Mouse (Mus musculus) spleen, adult 2 months (tissue): ENCODE data around the gene Angptl4. TPM values are rescaled to one million over a fixed set of nuclear protein-coding genes. Genes with fewer than 3 reads are reported as not detected.

ENCODE experiments used
- DNase-seq, 2 experiments: peaks; one replicate each; pipeline versions ENCODE4 v3.0.0 to v3.0.0-alpha.2; 2012 to 2021; ENCODE audit warnings: low spot score in 2 of 2, low read depth in 1 of 2
- H3K27ac ChIP-seq: fragments of 200-500 bp; 2 replicates; pipeline ENCODE4 v1.5.1; 2012; ENCODE audit warnings: low read length, inconsistent platforms; ENCODE audit not compliant: insufficient read depth
- H3K27me3 ChIP-seq: fragments of 200-500 bp; 2 replicates; pipeline ENCODE4 v1.6.1; 2012; ENCODE audit warnings: mild to moderate bottlenecking, moderate library complexity, low read length, inconsistent platforms; ENCODE audit not compliant: control insufficient read depth, insufficient read depth
- H3K36me3 ChIP-seq: fragments of 200-500 bp; 2 replicates; pipeline ENCODE4 v1.6.1; 2012; ENCODE audit warnings: mild to moderate bottlenecking, low read length, inconsistent platforms; ENCODE audit not compliant: control insufficient read depth, insufficient read depth
- H3K4me1 ChIP-seq: fragments of 200-500 bp; 2 replicates; pipeline ENCODE4 v1.6.1; 2011; ENCODE audit warnings: inconsistent platforms; ENCODE audit not compliant: control insufficient read depth, insufficient read depth, insufficient read length
- H3K4me3 ChIP-seq: fragments of 200-500 bp; 2 replicates; pipeline ENCODE4 v1.5.1; 2011; ENCODE audit warnings: mild to moderate bottlenecking, inconsistent platforms; ENCODE audit not compliant: insufficient read depth, insufficient read length; ENCODE audit errors: extremely low read depth
- CTCF ChIP-seq: fragments of 200-500 bp; IDR thresholded peaks from 2 replicates; pipeline ENCODE4 v1.5.1; 2011; ENCODE audit warnings: mild to moderate bottlenecking, inconsistent platforms; ENCODE audit not compliant: insufficient read depth, insufficient read length, insufficient replicate concordance; ENCODE audit errors: extremely low read depth
- POLR2A ChIP-seq: fragments of 200-500 bp; IDR thresholded peaks from 2 replicates; pipeline ENCODE4 v1.6.1; 2011; ENCODE audit warnings: low read depth, low read length, inconsistent platforms
- WGBS: fragments of 180-500 bp; shearing (Covaris S2); methylation state at CpG from one replicate; pipeline ENCODE4 v1.1.7; 2018; 5-methylcytosine and 5-hydroxymethylcytosine counted together
- polyA plus RNA-seq: library from polyadenylated mRNA; depleted of rRNA; stranded (reverse); fragments of >200 nt; gene quantifications from 2 replicates; pipeline ENCODE4 v1.2.3, GENCODE M21; 2012; rRNA removed

Gene Angptl4
- polyA plus RNA-seq, 1 experiment: 15.6 TPM

DNA sequence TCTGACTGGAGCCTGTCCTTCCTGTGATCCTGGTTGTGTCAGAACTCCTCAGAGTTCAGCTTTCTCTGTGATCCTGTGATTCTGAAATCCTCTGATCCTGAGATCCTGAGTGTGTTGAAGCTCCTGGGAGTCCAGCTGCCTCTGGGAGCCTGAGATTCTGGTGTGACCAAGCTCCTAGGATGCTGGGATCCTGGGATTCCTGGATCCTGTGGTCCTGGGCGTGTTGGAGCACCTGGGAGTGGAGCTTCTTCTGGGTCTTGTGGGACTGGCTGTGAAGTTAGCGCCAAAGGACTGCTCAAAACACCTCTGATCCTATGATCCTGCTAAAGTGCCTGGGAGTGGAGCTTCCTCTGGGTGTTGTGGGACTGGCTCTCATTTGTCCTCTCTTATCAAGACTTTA is 53.2 kb downstream of the Angptl4 start:
- Histone ChIP-seq H3K4me3 (no peak overlapping the region), H3K27ac (no peak overlapping the region), H3K4me1 (no peaks in the 10 kb centered on the region), H3K27me3 (no peaks in the 10 kb centered on the region), H3K36me3 (no peaks in the 10 kb centered on the region)
- no peak for DNase-seq
- WGBS: 86% methylated on average over 2 of the region's 2 CpGs
- no peak for TF ChIP-seq CTCF
- no peak for TF ChIP-seq POLR2A

Other genes with a start within 250 kb of the Angptl4 start
- 24.4 and 28.6 TPM in 2 replicates for gene Myo1f, start 226.1 kb downstream of the Angptl4 start, polyA plus RNA-seq
- gene Zfp414, start 152.7 kb downstream of the Angptl4 start, polyA plus RNA-seq: 69.8 and 83.5 TPM in 2 replicates
- gene Pram1, start 143.8 kb downstream of the Angptl4 start, polyA plus RNA-seq: 3.1 and 4.5 TPM in 2 replicates
- 87.3 and 103 TPM in 2 replicates for gene Hnrnpm, start 95.0 kb downstream of the Angptl4 start, polyA plus RNA-seq
- 194 and 290 TPM in 2 replicates for gene March2, start 63.2 kb downstream of the Angptl4 start, polyA plus RNA-seq
- gene Rab11b, start 21.3 kb downstream of the Angptl4 start, polyA plus RNA-seq: 225 and 270 TPM in 2 replicates
- 56.8 and 74.6 TPM in 2 replicates for gene Kank3, start 28.7 kb upstream of the Angptl4 start, polyA plus RNA-seq
- 746 and 860 TPM in 2 replicates for gene Rps28, start 42.7 kb upstream of the Angptl4 start, polyA plus RNA-seq
- gene Ndufa7, start 42.7 kb upstream of the Angptl4 start, polyA plus RNA-seq: 158 and 201 TPM in 2 replicates
- 11.6 and 19.2 TPM in 2 replicates for gene Cd320, start 61.3 kb upstream of the Angptl4 start, polyA plus RNA-seq
- gene Gm7029, start 92.0 kb upstream of the Angptl4 start, polyA plus RNA-seq: 3.2 and 9.3 TPM in 2 replicates
- 11.5 and 15.3 TPM in 2 replicates for gene Kifc1, start 108.8 kb upstream of the Angptl4 start, polyA plus RNA-seq
- 0.47 and 0.68 TPM in 2 replicates for gene Platr17, start 123.3 kb upstream of the Angptl4 start, polyA plus RNA-seq
- 56.8 and 65.6 TPM in 2 replicates for gene Daxx, start 127.6 kb upstream of the Angptl4 start, polyA plus RNA-seq
- 188 and 240 TPM in 2 replicates for gene Tapbp, start 134.1 kb upstream of the Angptl4 start, polyA plus RNA-seq
- gene Zbtb22, start 134.1 kb upstream of the Angptl4 start, polyA plus RNA-seq: 62.9 and 122 TPM in 2 replicates
- gene Rgl2, start 147.7 kb upstream of the Angptl4 start, polyA plus RNA-seq: 234 and 301 TPM in 2 replicates
- gene Pfdn6, start 158.5 kb upstream of the Angptl4 start, polyA plus RNA-seq: 13.8 and 16.0 TPM in 2 replicates
- 20.5 and 26.7 TPM in 2 replicates for gene Wdr46, start 158.8 kb upstream of the Angptl4 start, polyA plus RNA-seq
- gene B3galt4, start 169.7 kb upstream of the Angptl4 start, polyA plus RNA-seq: 18.9 and 20.6 TPM in 2 replicates
- 58.0 and 73.2 TPM in 2 replicates for gene Vps52, start 174.0 kb upstream of the Angptl4 start, polyA plus RNA-seq
- 476 and 550 TPM in 2 replicates for gene Rps18, start 174.2 kb upstream of the Angptl4 start, polyA plus RNA-seq
- gene H2-K1, start 218.5 kb upstream of the Angptl4 start, polyA plus RNA-seq: 5,070 and 5,425 TPM in 2 replicates
- 52.0 and 61.3 TPM in 2 replicates for gene Ring1, start 242.8 kb upstream of the Angptl4 start, polyA plus RNA-seq
- gene H2-Ke6, start 246.2 kb upstream of the Angptl4 start, polyA plus RNA-seq: 122 and 202 TPM in 2 replicates
- 86.8 and 99.4 TPM in 2 replicates for gene Slc39a7, start 249.9 kb upstream of the Angptl4 start, polyA plus RNA-seq
- 76.9 and 99.7 TPM in 2 replicates for gene Rxrb, start 250.0 kb upstream of the Angptl4 start, polyA plus RNA-seq